Mouse (Mus musculus): ENCODE data around the gene D630003M21Rik.

DNA sequence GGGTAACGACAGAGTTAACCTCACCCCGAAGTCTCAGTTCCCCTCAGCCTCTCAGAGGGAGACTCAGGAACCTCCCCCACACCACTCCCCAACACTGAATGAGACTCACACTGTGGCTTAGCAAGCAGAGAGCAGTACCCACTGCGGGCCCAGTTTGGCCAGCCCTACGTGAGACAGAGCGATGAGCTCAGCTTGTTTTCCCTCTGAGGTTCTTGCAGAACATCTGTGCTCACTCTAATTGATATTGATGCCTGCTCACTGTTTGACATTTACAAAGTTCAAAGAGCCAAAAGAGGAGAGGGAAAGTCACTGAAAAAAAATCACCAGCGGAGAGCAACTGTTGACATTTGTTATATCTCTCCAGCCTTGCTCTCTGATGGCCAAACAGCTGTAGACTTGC, 67.3 kb downstream of the D630003M21Rik start:
- TF ChIP-seq CTCF (IDR thresholded peaks at IDR 0.05; ENCODE audit: low read depth, low read length) (no peak), EP300 (IDR thresholded peaks at IDR 0.05; ENCODE audit: insufficient read depth, low read depth, low read length) (no peak), POLR2A (IDR thresholded peaks at IDR 0.05; ENCODE audit: insufficient read depth, low read length) (no peak)

Measured in ES-Bruce4 (cell line).